25 mouse cellular contexts compared by ENCODE assay signal in genomic region chr13:113915700-113916099, GRCm38 (mm10).
"Had no signal": no experiment of that assay in that cellular context is flagged by ENCODE, and none has a peak within 500 bp of the region (broad histone marks: within the 10 kb centered on the region; RNA-seq: fewer than 3 reads in every experiment).

No protein-coding gene starts in this region.

- H3K9ac ChIP-seq: heart, embryonic 13.5 days; heart, embryonic 15.5 days; hindbrain, embryonic 12.5 days; hindbrain, embryonic 14.5 days; kidney, embryonic 15.5 days; limb, embryonic 13.5 days; limb, embryonic 15.5 days; liver, embryonic 12.5 days; liver, embryonic 14.5 days had no signal

- H3K4me2 ChIP-seq: heart, embryonic 11.5 days; heart, embryonic 13.5 days; heart, embryonic 15.5 days; hindbrain, embryonic 12.5 days; hindbrain, embryonic 14.5 days; kidney, embryonic 15.5 days; limb, embryonic 13.5 days; limb, embryonic 15.5 days; liver, embryonic 12.5 days had no signal

- H3K9me3 ChIP-seq: heart, embryonic 13.5 days; heart, embryonic 15.5 days; hindbrain, embryonic 12.5 days; kidney, embryonic 15.5 days; limb, embryonic 13.5 days; limb, embryonic 15.5 days; liver, embryonic 12.5 days had no signal

- H3K27ac ChIP-seq: heart, embryonic 13.5 days; heart, embryonic 15.5 days; hindbrain, embryonic 12.5 days; hindbrain, embryonic 14.5 days; hindbrain, postnatal 0 days; kidney, embryonic 15.5 days; limb, embryonic 13.5 days; limb, embryonic 15.5 days; liver, embryonic 12.5 days; liver, embryonic 14.5 days had no signal

- DNase-seq: gastrocnemius, postnatal 14 days; gastrocnemius, postnatal 36 days; heart, adult 18-20 months; heart, postnatal 14 days; heart, postnatal 36 days; kidney, adult 11 months; kidney, adult 2 months; kidney, adult 9 months; kidney, postnatal 10 days; kidney, postnatal 36 days; layer of hippocampus, adult 9-11 months; layer of hippocampus, postnatal 36 days; left cerebral cortex, postnatal 4 days had no signal

- H3K4me3 ChIP-seq: heart, embryonic 13.5 days; heart, embryonic 15.5 days; hindbrain, embryonic 12.5 days; kidney, embryonic 15.5 days; limb, embryonic 13.5 days; limb, embryonic 15.5 days; liver, embryonic 12.5 days had no signal

- H3K27me3 ChIP-seq: heart, embryonic 13.5 days; heart, embryonic 15.5 days; hindbrain, embryonic 12.5 days; kidney, embryonic 15.5 days; limb, embryonic 13.5 days; limb, embryonic 15.5 days; liver, embryonic 12.5 days had no signal

- ATAC-seq: hindbrain, postnatal 0 days; intestine, embryonic 16.5 days; liver, embryonic 12.5 days had no signal

- H3K4me1 ChIP-seq: kidney, embryonic 15.5 days; liver, embryonic 12.5 days had no signal

- H3K36me3 ChIP-seq: heart, embryonic 13.5 days; heart, embryonic 15.5 days; hindbrain, embryonic 12.5 days; kidney, embryonic 15.5 days; limb, embryonic 15.5 days had no signal
